Mouse (Mus musculus): ENCODE data around the gene Birc2.
A peak's percentile ranks its signal among the peaks of the same experiment; 100 is the strongest.
"Not testable (repeated sequence)": the region's sequence is repeated elsewhere in the genome, so short reads cannot be mapped to it uniquely, and the experiment has no call there.

Birc2 gene

DNA sequence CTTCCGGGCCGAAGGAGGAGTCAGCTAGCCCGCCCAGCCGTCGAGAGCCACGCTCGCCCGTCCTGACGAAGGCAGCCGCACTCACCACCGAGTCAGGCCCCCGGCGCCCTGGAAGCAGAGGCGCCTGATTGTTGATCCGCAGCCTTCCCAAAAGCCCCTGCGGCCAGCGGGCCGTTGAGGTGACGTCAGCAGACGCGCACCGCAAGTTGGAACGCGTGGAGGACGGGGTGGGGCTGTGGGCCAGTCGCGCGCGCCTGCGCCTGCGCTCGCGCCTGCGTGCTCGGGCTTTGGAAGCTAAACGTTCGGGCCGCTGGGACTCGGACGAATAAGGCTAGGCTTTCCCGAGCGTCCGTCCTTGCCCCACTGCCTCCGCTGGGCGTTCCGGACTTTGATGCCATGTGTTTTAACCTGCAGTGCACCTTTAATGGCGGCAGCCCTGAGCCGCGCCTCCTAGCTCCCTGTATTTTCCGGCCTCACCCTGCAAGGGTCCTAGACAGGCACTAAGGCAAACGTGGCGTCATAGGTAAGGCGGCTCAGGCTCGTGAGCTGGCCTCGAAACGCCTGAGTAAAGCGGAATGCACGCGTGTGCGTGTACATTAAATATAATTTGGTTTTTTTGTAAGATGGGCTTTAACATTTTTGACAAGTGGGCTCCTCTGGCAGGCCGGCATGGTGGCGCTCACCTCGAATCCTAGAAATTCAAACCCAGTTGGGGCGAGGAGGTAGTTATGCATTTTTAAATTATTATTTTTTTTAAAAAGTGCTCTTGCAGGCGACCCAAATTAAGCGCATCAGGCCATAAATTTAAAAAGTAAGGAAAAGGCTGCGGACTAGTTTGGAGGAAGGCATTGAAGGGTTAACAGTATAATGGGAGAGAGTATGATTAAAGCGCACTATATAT lies at the start of gene Birc2:
TSS of gene Birc2 (minus strand) at position 160 of the 901 bp plus-strand sequence.
- DNase-seq (ENCODE audit: low read depth in 1 of 2, low spot score in 2 of 2) = peak; percentile 87 to 90

DNA sequence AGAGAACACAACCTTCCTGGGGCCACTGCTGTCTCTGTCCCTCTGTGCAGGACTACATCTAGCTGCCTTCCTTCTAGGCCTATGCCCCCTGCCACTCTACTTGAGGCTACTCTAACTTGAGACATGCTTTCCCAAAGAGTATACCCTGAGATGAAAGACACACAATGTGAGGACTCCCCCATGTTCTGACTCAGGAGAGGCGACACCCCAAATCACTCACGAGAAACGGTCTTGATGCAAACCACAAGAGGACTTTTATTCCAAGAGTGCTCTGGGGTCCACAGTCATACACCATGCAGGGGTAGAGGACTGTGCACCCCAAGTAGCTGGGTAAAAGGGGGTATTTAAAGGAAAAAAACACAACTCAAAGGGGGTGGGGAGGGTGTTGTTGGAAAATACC lies 47.5 kb upstream of the Birc2 start:
- no peak for DNase-seq (ENCODE audit: low read depth in 1 of 2, low spot score in 2 of 2)

DNA sequence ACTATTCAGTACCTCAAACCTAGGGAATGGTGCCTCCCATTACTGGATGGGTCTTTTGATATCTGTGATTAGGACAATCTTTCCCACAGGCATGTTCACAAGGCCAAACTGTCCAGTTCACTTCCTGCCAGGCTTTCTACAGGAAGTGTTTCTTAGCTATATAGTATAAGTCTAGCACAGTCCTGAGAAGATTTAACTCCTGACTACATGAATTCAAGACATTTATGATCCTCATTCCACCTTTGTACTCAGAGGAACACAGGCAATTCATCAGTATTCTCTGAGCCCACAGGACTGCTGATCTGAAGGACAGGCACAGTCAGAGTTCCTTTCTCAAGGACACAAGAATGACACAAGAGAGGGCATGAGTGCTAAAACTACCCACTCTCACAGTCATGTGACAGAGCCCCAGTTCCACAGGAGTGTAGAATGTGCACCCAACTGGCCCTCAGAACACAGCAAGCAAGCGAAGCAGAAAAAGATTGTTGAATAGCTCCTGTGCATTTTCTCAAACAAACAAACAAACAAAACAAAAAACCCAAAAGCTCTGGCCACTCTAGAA lies 45.5 kb upstream of the Birc2 start:
- DNase-seq (ENCODE audit: low read depth in 1 of 2, low spot score in 2 of 2) = no peak

DNA sequence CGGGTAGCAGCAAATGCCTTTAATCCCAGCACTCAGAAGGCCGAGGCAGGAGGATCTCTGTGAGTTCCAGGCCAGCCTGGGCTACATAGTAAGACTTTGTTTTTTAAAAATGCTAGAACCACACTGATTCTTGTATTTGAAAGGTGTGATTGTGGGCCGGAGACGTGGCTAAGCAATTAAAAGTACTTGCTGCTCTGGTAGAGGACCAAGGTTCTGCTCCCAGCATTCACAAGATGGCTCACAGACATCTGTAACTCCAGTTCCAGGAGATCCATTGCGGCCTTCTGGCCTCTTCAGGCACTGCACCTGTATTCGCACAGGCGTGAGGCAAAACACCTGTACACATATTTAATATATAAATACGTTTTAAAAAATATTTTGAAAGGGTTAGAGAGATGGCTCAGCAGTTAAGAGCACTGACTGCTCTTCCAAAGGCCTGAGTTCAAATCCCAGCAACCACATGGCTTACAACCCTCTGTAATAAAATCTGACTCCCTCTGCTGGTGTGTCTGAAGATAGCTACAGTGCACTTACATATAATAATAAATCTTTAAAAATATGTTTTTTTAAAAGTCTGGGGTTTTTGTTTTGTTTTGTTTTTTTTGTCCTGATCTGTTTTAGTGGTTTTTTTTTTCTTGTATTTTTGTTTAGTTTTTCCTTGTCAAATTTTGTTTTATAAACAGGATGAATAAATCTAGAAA lies 36.8 kb upstream of the Birc2 start:
- no peak for DNase-seq (ENCODE audit: low read depth in 1 of 2, low spot score in 2 of 2)

- peak; percentile 93 to 95 for DNase-seq (ENCODE audit: low read depth in 1 of 2, low spot score in 2 of 2)
Observed at GRCm38 (mm10) chr9:7872775-7873439, 36.0 kb upstream of the Birc2 start, which contains the start of gene Birc3. Birc3 (minus strand) TSS chr9:7873186.

DNA sequence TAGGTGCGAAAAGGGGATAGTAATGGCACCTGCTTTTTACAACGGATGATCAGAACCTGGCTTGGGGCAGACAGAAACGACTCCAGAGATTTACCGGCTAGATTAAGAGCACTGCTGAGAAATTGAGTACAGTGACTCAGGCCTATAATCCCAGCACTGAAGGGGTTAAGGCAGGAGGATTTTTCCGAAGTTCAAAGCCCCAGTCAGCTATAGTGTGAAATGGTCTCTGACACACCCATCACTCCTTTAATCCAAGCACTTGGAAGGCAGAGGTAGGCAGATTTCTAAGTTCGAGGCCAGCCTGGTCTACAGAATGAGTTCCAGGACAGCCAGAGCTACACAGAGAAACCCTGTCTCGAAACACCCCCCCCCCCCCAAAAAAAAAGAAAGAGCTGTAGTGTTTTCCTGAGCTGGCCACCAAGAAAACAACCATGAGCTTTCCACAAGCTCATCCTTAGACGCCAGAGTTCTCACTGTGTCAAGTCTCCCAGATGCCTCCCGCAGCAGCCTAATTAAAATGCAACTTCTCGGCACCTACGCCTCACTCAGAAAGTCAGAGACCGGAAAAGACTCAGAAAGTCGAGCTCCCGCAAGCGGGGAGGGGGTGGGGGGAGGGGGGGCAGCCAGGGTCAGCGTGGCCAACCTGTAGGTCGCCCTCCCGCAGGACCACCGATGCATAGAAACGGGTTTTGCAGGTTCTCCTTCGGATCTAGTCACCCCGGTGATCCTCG lies 35.3 kb upstream of the Birc2 start:
- no peak for DNase-seq (ENCODE audit: low read depth in 1 of 2, low spot score in 2 of 2)

DNA sequence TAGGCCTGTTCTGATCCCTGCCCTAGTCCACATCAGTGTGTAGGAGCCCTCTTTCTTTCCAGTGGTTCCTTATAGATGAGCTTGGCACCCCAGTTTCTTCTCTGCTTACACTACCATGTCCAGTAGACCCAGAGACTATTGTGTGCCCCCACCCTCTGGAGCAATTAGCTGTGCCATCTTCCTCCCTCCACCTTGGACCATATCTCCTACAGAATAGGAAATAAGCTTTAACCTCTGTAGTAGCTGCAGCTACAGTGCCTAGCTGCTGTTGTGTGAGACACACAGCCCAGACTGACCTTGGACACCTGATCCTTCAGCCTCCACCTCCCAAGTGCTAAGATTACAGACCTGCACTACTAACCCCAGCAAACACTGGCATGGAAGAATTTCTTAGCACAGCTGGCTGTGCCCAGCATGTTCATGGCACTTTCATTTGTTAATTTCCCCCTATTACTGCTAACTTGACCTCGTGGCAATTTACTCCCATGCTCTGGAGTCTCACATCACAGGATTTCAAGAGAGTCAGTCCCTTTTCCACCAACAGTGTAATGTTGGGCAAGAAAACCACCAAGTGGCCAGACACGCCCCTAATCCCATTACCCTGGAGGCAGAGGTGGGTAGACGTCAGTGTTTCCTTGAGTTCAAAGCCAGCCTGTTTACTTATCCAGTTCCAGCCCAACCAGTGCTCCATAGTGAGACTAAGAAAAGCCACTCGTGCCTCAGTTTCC lies 34.6 kb upstream of the Birc2 start:
- peak in 1 of 2 experiments; percentile 54 for DNase-seq (ENCODE audit: low read depth in 1 of 2, low spot score in 2 of 2)

DNA sequence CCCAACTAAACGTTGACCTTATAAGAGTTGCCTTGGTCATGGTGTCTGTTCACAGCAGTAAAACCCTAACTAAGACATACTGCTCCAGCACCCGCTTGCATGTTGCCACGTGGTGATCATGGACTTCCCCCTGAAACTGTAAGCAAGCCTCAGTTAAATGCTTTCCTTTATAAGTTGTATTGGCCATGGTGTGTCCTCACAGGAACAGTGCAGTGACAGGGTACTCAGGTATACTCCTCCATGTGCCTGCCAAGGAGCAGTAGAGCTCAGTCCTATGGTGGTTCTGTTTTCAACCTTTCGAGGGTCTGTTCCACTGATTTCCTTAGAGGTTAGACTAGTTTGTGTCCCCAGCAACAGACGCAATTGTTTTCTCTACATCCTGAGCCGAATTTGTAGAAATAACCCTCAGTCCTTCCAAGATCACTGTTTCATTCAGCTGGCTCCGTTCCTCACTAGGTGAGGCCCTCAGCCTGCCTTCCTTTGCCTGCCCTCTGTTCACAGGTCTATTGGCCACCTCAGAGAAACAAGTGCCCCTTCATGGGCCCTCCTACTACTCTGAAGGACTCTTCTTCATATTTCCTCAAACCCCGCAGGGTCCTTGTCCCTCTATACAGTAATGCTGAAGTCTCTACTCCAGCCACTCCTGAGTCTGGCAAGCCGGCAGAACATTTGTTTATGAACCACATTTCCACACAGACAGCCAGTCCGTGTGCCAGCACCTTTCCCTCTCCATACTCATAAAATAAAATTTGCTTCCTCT lies 33.9 kb upstream of the Birc2 start:
- peak in 1 of 2 experiments; percentile 26 for DNase-seq (ENCODE audit: low read depth in 1 of 2, low spot score in 2 of 2)

DNA sequence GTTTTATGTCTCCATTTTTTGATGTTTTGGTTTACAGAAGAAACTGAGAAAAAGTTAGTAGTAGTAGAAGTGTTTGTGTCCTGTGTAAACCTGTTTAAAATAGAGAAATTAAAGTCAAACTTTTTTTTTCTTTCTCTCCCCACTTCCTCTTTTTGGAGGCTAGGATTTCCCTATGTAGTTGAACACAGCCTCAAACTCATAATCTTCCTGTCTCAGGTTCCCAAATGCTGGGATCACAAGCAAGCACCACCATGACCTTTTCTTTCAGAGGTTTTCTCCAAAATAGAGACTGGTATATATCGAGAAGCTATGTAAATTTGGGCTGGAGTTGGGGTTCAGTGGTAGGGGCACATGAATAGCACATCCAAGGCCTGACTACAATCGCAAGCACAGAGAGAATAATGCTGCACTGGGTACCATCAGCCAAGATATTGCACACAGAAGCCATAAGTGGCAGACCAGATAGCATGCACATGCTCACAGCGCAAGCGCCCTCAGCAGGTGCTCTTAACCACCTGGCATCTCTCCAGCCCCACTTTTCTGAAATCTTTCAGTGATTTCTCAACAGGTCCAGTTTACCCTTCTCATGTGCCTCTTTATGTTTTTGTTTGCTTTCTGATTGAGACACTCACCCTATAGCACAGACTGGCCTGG lies 32.1 kb upstream of the Birc2 start:
- peak in 1 of 2 experiments; percentile 13 for DNase-seq (ENCODE audit: low read depth in 1 of 2, low spot score in 2 of 2)

DNA sequence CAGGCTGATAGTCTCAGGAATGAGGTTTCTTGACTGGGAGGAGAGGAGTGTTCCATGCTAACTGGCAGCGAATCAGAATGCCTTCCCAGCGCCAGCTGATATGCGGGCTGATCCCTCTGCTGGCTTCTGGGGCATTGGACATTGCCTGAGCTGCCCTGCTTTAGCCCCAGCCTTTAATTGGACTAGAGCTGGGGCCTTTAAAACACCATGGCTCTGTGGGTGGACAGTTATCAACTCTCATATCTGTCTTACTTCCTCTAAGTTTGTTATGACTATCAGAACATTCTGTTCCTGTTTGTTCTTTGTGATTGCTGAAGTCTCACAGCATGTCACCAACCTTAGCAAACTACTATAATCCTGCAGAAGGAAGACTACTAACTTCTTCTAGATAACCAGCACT lies 31.1 kb upstream of the Birc2 start:
- peak in 1 of 2 experiments; percentile 9 for DNase-seq (ENCODE audit: low read depth in 1 of 2, low spot score in 2 of 2)

- DNase-seq (ENCODE audit: low read depth in 1 of 2, low spot score in 2 of 2) = not testable (repeated sequence)
Observed at GRCm38 (mm10) chr9:7866981-7867380, 30.1 kb upstream of the Birc2 start.

GRCm38 (mm10) chr9:7860976-7861375 lies 24.1 kb upstream of the Birc2 start:
- DNase-seq (ENCODE audit: low read depth in 1 of 2, low spot score in 2 of 2) = no peak

DNA sequence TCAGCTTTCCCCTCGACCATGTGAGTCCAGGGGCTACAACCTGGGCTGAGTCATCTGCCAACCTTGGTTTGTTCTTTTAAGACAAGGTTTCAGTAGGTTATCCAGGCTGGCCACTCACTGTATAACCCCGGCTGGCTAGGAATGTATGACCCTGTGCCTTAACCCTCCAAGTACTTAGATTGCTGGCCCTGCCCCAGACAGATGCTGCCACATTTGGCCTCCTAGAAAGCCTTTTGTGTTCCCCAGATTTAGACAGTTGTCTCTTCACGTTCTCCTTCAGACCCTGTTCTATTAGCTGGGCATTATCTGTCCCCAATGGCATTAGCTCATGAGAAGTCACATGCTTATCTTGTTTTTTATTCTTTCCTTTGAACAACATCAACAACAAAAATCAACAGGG lies 19.0 kb upstream of the Birc2 start:
- no peak for DNase-seq (ENCODE audit: low read depth in 1 of 2, low spot score in 2 of 2)

GRCm38 (mm10) chr9:7855374-7855773 lies 18.5 kb upstream of the Birc2 start:
- DNase-seq (ENCODE audit: low read depth in 1 of 2, low spot score in 2 of 2) = no peak

GRCm38 (mm10) chr9:7854196-7854595 lies 17.3 kb upstream of the Birc2 start:
- DNase-seq (ENCODE audit: low read depth in 1 of 2, low spot score in 2 of 2) = not testable (repeated sequence)

GRCm38 (mm10) chr9:7852346-7853230 lies 15.7 kb upstream of the Birc2 start:
- no peak for DNase-seq (ENCODE audit: low read depth in 1 of 2, low spot score in 2 of 2)

DNA sequence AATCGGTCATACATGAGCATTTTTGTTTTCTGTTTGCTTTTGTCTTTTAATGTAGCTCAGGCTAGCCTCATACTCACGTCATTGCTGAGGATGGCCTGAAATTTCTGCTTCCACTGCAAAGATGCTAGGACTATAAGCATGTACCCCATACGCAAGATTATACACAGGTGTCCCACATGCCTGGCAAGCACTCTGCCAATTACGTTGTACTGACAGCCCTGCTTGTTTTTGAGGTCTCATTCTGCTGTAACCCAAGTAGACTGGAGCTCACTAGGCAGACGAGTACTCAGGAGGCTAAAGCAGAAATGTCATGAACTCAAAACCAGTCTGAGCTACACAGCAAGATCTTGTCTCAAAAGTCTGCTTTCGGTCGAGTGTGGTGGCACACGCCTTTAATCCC lies 15.0 kb upstream of the Birc2 start:
- DNase-seq (ENCODE audit: low read depth in 1 of 2, low spot score in 2 of 2) = no peak

DNA sequence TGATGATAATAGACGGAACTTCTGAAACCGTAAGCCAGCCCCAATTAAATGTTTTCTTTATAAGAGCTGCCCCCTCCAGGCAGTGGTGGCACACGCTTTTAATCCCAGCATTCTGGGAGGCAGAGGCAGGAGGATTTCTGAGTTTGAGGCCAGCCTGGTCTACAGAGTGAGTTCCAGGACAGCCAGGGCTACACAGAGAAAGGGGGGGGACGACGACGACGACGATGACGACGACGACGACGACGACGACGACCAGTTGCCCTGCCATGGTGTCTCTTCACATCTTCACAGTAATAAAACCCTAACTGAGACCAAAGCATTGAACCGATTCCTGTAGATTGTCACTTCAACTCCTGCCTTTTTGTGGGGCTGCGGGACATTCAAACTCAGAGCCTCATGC lies 11.3 kb upstream of the Birc2 start:
- DNase-seq (ENCODE audit: low read depth in 1 of 2, low spot score in 2 of 2) = no peak
